Mouse (Mus musculus): ENCODE data around the gene Spata46.

Spata46 gene

GRCm38 (mm10) chr1:170343081-170343480 is 34.5 kb downstream of the Spata46 start:
- DNase-seq (ENCODE audit: low spot score): no peak

DNA sequence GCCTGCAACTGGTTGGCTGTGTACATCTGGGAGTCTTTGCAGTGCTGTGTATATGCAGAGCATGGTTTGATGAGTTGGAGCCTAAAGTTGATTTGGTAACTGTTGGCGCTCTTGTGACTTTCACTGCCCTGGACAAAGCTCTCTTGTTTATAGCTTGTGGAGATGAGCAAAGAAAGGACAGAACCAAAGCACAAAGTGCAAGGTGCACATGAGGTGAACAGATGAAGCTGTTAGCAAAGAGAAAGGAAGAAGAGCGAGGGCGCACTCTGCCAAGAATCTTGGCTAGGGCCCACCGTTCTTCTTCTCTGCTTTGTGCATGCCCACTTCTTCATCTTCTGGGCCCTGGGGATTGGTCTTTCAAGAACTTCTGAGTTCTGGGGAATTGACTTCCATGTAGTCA is 35.3 kb downstream of the Spata46 start:
- DNase-seq (ENCODE audit: low spot score): no peak

DNA sequence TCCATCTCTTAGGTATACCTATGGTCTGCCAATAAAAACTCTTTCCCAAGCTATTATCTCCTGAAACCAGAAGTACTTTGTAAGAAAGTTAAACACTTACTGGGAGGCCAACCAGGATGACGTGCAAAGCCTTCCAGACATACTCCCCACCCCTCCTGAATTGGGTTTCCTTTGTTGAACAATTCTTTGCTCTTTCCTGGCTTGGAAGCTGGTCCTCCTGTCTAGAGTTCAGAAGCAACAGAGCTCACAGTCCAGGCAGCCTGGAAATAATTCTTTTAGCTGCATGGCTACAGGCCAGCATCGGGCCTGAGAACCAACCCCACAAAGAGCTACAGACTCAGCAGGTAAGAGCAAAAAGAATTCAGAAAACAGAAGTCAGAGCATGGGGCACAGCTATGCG is 37.7 kb downstream of the Spata46 start:
- DNase-seq (ENCODE audit: low spot score): no peak

DNA sequence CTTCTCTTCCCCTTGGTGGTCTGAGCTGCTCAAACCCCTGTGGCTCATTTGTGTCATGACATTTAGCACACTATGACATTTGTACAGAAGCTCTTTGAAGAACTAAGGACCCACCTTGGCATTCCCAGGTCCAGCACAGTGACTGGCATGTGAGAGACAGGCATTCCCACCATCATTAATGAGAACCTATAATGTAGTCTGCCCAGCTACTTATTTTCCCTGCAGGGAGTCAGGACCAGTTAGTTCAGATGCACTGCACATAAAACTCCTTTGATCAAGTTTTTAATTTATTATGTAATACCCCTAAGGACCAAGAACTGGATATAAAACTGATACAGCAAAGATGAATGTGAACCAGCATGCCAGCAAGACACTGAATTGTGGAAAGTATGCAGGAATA is 42.5 kb downstream of the Spata46 start:
- DNase-seq (ENCODE audit: low spot score): no peak

DNA sequence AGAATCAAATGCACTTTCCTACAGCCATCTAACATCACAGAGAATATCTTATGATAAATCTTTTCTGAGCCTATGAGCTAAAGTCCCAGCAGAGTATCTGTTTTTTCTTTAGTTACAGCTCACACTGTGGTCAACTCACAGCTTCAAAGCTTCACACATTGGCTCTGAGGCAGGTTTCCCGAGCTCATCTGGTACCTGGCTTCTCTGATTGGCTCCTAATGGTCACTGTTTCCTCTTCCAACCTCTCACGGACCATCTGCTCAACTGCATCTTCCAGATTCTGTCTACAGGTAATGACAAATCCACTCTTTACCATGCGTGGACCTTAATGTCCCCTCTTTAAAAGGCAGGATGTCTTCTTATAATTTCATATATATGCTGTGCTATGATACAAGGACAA is 44.7 kb downstream of the Spata46 start:
- DNase-seq (ENCODE audit: low spot score): no peak

DNA sequence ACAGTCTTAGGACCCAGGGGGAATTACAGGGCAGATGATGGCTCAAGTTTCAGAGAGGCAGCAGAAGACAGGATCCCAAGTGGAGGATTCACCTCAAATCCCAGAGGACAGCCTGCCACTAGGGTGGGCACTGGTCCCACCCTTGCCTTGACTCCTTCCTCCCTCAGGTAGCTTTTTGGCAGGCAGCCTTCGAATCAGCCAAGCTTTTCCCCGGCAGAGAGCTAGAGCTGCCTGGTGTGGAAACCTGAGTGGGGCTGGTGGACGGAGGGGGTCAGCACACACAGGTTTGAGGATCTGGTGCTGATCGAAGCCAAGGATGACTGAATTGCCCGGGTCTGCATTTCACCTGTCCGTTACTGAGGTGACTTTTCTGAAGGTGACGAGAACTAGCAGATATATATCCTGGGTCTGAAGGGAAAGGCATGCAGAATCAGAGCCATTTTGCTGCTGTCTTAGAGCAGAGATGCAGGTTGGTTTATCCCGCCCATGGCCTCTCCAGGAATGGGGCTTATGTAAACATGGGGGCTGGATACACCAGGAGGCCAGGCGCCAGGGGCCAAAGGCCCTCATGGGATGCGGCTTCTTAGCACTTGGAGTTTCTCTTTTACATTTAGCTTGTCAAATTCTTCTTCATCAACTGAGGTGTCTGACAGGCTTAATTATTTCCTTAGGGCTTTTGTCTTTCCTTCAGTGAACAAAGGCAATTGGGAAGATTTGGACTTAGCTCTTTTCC is 51.7 kb downstream of the Spata46 start:
- DNase-seq (ENCODE audit: low spot score): no peak
